Mouse (Mus musculus): ENCODE results near the gene Gm10272.

- TF ChIP-seq CTCF (IDR thresholded peaks at IDR 0.05 in 2 of 3, conservative IDR thresholded peaks at IDR 0.05 in 1 of 3; ENCODE audit: control insufficient read depth in 1 of 3, insufficient read depth in 1 of 3, low read depth in 2 of 3, low read length in 3 of 3, poor library complexity in 1 of 3, severe bottlenecking in 1 of 3), result no peak
- no peak for TF ChIP-seq GATA1 (IDR thresholded peaks at IDR 0.05; ENCODE audit: low read depth, low read length)
- TF ChIP-seq SIN3A (IDR thresholded peaks at IDR 0.05; ENCODE audit: low read length), result no peak
- no peak for TF ChIP-seq POLR2AphosphoS5 (IDR thresholded peaks at IDR 0.05; ENCODE audit: borderline replicate concordance, low read depth, low read length)
- no peak for TF ChIP-seq EP300 (IDR thresholded peaks at IDR 0.05; ENCODE audit: low read depth in 1 of 2, low read length in 2 of 2)
- no peak for TF ChIP-seq POLR2A (IDR thresholded peaks at IDR 0.05; ENCODE audit: control insufficient read depth in 1 of 2, insufficient read depth in 1 of 2, low read depth in 1 of 2, low read length in 2 of 2, poor library complexity in 1 of 2)
- TF ChIP-seq CHD2 (IDR thresholded peaks at IDR 0.05; ENCODE audit: low read length), result no peak
- TF ChIP-seq MAX (IDR thresholded peaks at IDR 0.05; ENCODE audit: low read length), result no peak
- no peak for TF ChIP-seq HCFC1 (IDR thresholded peaks at IDR 0.05; ENCODE audit: low read depth, low read length)
Measured at GRCm38 (mm10) chr10:77682994-77683393, 23.4 kb upstream of the Gm10272 start.
